In genomic region chr16:35179082-35179481, GRCm38 (mm10) we compare ENCODE assay signal across 10 mouse cellular contexts. TPM values are rescaled to one million over a fixed set of nuclear protein-coding genes. Genes with fewer than 3 reads are reported as not detected.
A peak's percentile ranks its signal among the peaks of the same experiment; 100 is the strongest.
DNase-seq lines count a peak whose midpoint lies in the region; ATAC-seq and TF ChIP-seq lines count a peak whose summit lies in the region.
"Had no signal": no experiment of that assay in that cellular context is flagged by ENCODE, and none has a peak within 500 bp of the region (broad histone marks: within the 10 kb centered on the region; RNA-seq: fewer than 3 reads in every experiment).

No protein-coding gene starts in this region.

- no peak for ATAC-seq in heart, embryonic 13.5 days (ENCODE audit: extremely low read depth, insufficient number of reproducible peaks, low FRiP score, low TSS enrichment)
- ATAC-seq in lung, embryonic 16.5 days (ENCODE audit: low read depth): peak; percentile 72
- ATAC-seq in liver, embryonic 12.5 days: no peak
- no peak for ATAC-seq in forebrain, postnatal 0 days

- H3K4me2 ChIP-seq in heart, embryonic 13.5 days: no peak overlapping the region
- no peak overlapping the region for H3K4me2 ChIP-seq in lung, embryonic 16.5 days (ENCODE audit: low read depth, low read length)
- no peak overlapping the region for H3K4me2 ChIP-seq in liver, embryonic 12.5 days
- no peak overlapping the region for H3K4me2 ChIP-seq in forebrain, postnatal 0 days (ENCODE audit: low read depth)
- H3K4me2 ChIP-seq: embryonic facial prominence, embryonic 12.5 days had no signal

- H3K9ac ChIP-seq in heart, embryonic 13.5 days: no peak overlapping the region
- no peak overlapping the region for H3K9ac ChIP-seq in lung, embryonic 16.5 days (ENCODE audit: low read length)
- no peak overlapping the region for H3K9ac ChIP-seq in liver, embryonic 12.5 days
- H3K9ac ChIP-seq in forebrain, postnatal 0 days: no peak overlapping the region
- H3K9ac ChIP-seq: embryonic facial prominence, embryonic 12.5 days had no signal

- peak overlapping the region; percentile 30; the same call in 1 of the 2 replicates for H3K27ac ChIP-seq in heart, embryonic 13.5 days (replicated peaks)
- H3K27ac ChIP-seq in lung, embryonic 16.5 days (ENCODE audit: low read length): no peak overlapping the region
- H3K27ac ChIP-seq in embryonic facial prominence, embryonic 10.5 days (replicated peaks): no peak overlapping the region
- no peak overlapping the region for H3K27ac ChIP-seq in liver, embryonic 12.5 days
- H3K27ac ChIP-seq in forebrain, postnatal 0 days (ENCODE audit: low read depth, low read length): no peak overlapping the region
- H3K27ac ChIP-seq: embryonic facial prominence, embryonic 12.5 days had no signal

- no peak overlapping the region for H3K4me3 ChIP-seq in heart, embryonic 13.5 days
- no peak overlapping the region for H3K4me3 ChIP-seq in lung, embryonic 16.5 days (ENCODE audit: low read length)
- no peak overlapping the region for H3K4me3 ChIP-seq in embryonic facial prominence, embryonic 10.5 days
- H3K4me3 ChIP-seq in liver, embryonic 12.5 days: no peak overlapping the region
- no peak overlapping the region for H3K4me3 ChIP-seq in forebrain, postnatal 0 days (ENCODE audit: low read depth, low read length)
- H3K4me3 ChIP-seq: embryonic facial prominence, embryonic 12.5 days had no signal

- H3K4me1 ChIP-seq in heart, embryonic 13.5 days: peaks cover 60% of the 10 kb centered on the region
- peaks cover 6% of the 10 kb centered on the region; the same call in 1 of the 2 replicates for H3K4me1 ChIP-seq in lung, embryonic 16.5 days (replicated peaks; ENCODE audit: control insufficient read depth, insufficient read depth, low read length)
- 0 out of 2 replicates have a peak, but pooled peaks cover 12% of the 10 kb centered on the region for H3K4me1 ChIP-seq in embryonic facial prominence, embryonic 10.5 days
- no peaks in the 10 kb centered on the region for H3K4me1 ChIP-seq in liver, embryonic 12.5 days
- no peaks in the 10 kb centered on the region for H3K4me1 ChIP-seq in forebrain, postnatal 0 days (ENCODE audit: insufficient read depth)
- H3K4me1 ChIP-seq: embryonic facial prominence, embryonic 12.5 days had no signal

- no peak for TF ChIP-seq CTCF in forebrain, postnatal 0 days (IDR thresholded peaks at IDR 0.05; ENCODE audit: low read depth)

- WGBS in heart, embryonic 13.5 days: 48% methylated on average over 8 of the region's 8 CpGs
- WGBS in lung, embryonic 16.5 days: 38% methylated on average over 8 of the region's 8 CpGs
- WGBS in embryonic facial prominence, embryonic 10.5 days: 76% methylated on average over 8 of the region's 8 CpGs
- WGBS in liver, embryonic 12.5 days (ENCODE audit: insufficient replicate concordance): 61% methylated on average over 8 of the region's 8 CpGs
- 37% methylated on average over 8 of the region's 8 CpGs for WGBS in forebrain, postnatal 0 days

- H3K27me3 ChIP-seq in heart, embryonic 13.5 days (replicated peaks): 0 out of 2 replicates have a peak, but pooled peaks cover 4% of the 10 kb centered on the region
- H3K27me3 ChIP-seq in lung, embryonic 16.5 days (ENCODE audit: control insufficient read depth, insufficient read depth, low read depth, low read length): no peaks in the 10 kb centered on the region
- H3K27me3 ChIP-seq in embryonic facial prominence, embryonic 10.5 days (replicated peaks; ENCODE audit: low read depth, poor library complexity, severe bottlenecking): no peaks in the 10 kb centered on the region
- H3K27me3 ChIP-seq in liver, embryonic 12.5 days (replicated peaks): peaks cover 10% of the 10 kb centered on the region; the same call in 1 of the 2 replicates
- H3K27me3 ChIP-seq in forebrain, postnatal 0 days (ENCODE audit: insufficient read depth, low read length): no peaks in the 10 kb centered on the region
- H3K27me3 ChIP-seq: embryonic facial prominence, embryonic 12.5 days had no signal

- no peaks in the 10 kb centered on the region for H3K9me3 ChIP-seq in heart, embryonic 13.5 days
- no peaks in the 10 kb centered on the region for H3K9me3 ChIP-seq in lung, embryonic 16.5 days (ENCODE audit: control insufficient read depth, low read length)
- no peaks in the 10 kb centered on the region for H3K9me3 ChIP-seq in embryonic facial prominence, embryonic 10.5 days
- H3K9me3 ChIP-seq in liver, embryonic 12.5 days (replicated peaks): no peaks in the 10 kb centered on the region
- no peaks in the 10 kb centered on the region for H3K9me3 ChIP-seq in forebrain, postnatal 0 days (ENCODE audit: low read length)
- H3K9me3 ChIP-seq: embryonic facial prominence, embryonic 12.5 days; G1E had no signal

- peak; percentile 23 to 25 for DNase-seq in lung, adult 18-20 months
- DNase-seq in lung, postnatal 25 days (ENCODE audit: low spot score): no peak
- peak; percentile 67 for DNase-seq in brain, adult 2 months (ENCODE audit: low read depth, low spot score)
- DNase-seq in embryonic facial prominence, embryonic 10.5 days (ENCODE audit: low spot score): no peak
- no peak for DNase-seq in forebrain, postnatal 0 days

- peaks cover 13% of the 10 kb centered on the region for H3K36me3 ChIP-seq in heart, embryonic 13.5 days
- no peaks in the 10 kb centered on the region for H3K36me3 ChIP-seq in lung, embryonic 16.5 days (ENCODE audit: control insufficient read depth, insufficient read depth, low read length)
- H3K36me3 ChIP-seq in embryonic facial prominence, embryonic 10.5 days (replicated peaks): no peaks in the 10 kb centered on the region
- H3K36me3 ChIP-seq in liver, embryonic 12.5 days: no peaks in the 10 kb centered on the region
- H3K36me3 ChIP-seq in forebrain, postnatal 0 days (ENCODE audit: insufficient read depth): 0 out of 2 replicates have a peak, but pooled peaks cover 3% of the 10 kb centered on the region
- H3K36me3 ChIP-seq: embryonic facial prominence, embryonic 12.5 days; G1E had no signal

RNA-seq across cellular contexts. Expression of gene Adcy5, which starts 24.4 kb away (rescaled TPM):
- 5.4 and 6.1 TPM in 2 replicates for polyA plus RNA-seq in heart, embryonic 13.5 days (2015; fragmentation: Nextera tagmentation; extraction: Ambion mirVana)
- polyA plus RNA-seq in lung, embryonic 16.5 days (2015; fragmentation: Nextera tagmentation; extraction: Ambion mirVana): 1.4 and 1.5 TPM in 2 replicates
- polyA plus RNA-seq in embryonic facial prominence, embryonic 10.5 days (2016; fragmentation: Nextera tagmentation; extraction: Ambion mirVana): 0.48 and 0.70 TPM in 2 replicates
- polyA plus RNA-seq in liver, embryonic 12.5 days (2016; fragmentation: Nextera tagmentation; extraction: Ambion mirVana): 0.20 and 0.27 TPM in 2 replicates
- total RNA-seq in forebrain, postnatal 0 days (2014; rRNA removed): 52.7 and 57.8 TPM in 2 replicates
- polyA plus RNA-seq in forebrain, postnatal 0 days (2015; fragmentation: Nextera tagmentation; extraction: Ambion mirVana): 5.8 and 7.0 TPM in 2 replicates
- polyA plus RNA-seq: G1E had no signal

Comparison
In these comparisons a context has a peak if more than half of its experiments do, and no peak if none do; other contexts are left out.
1. DNase-seq: peak in lung, adult 18-20 months (2 of 2) and brain, adult 2 months (single experiment); none in lung, postnatal 25 days (single experiment), embryonic facial prominence, embryonic 10.5 days (single experiment) and forebrain, postnatal 0 days (single experiment).